Comparison of ENCODE assay signal across 27 mouse cellular contexts in genomic region chr2:135652451-135652850, GRCm38 (mm10).
"Had no signal": no experiment of that assay in that cellular context is flagged by ENCODE, and none has a peak within 500 bp of the region (broad histone marks: within the 10 kb centered on the region; RNA-seq: fewer than 3 reads in every experiment).

No protein-coding gene starts in this region.

- DNase-seq: gastrocnemius, postnatal 14 days; gastrocnemius, postnatal 36 days; heart, adult 2 months; heart, postnatal 14 days; heart, postnatal 36 days; kidney, adult 11 months; kidney, adult 2 months; kidney, adult 9 months; kidney, postnatal 14 days; kidney, postnatal 36 days; layer of hippocampus, adult 9-11 months; layer of hippocampus, postnatal 36 days; left cerebral cortex, postnatal 4 days; lung, adult 18-20 months had no signal

- H3K9ac ChIP-seq: heart, embryonic 13.5 days; heart, embryonic 15.5 days; hindbrain, embryonic 13.5 days; hindbrain, embryonic 15.5 days; kidney, embryonic 15.5 days; limb, embryonic 13.5 days; limb, embryonic 15.5 days; liver, embryonic 12.5 days; liver, embryonic 14.5 days had no signal

- H3K4me3 ChIP-seq: heart, adult 2 months; heart, embryonic 13.5 days; heart, embryonic 15.5 days; hindbrain, embryonic 13.5 days; hindbrain, embryonic 15.5 days; kidney, embryonic 15.5 days; limb, embryonic 13.5 days; limb, embryonic 15.5 days; liver, embryonic 12.5 days had no signal

- H3K9me3 ChIP-seq: heart, embryonic 13.5 days; heart, embryonic 15.5 days; hindbrain, embryonic 13.5 days; hindbrain, embryonic 15.5 days; kidney, embryonic 15.5 days; limb, embryonic 13.5 days; limb, embryonic 15.5 days; liver, embryonic 12.5 days had no signal

- H3K27me3 ChIP-seq: heart, embryonic 13.5 days; heart, embryonic 15.5 days; hindbrain, embryonic 13.5 days; hindbrain, embryonic 15.5 days; kidney, embryonic 15.5 days; limb, embryonic 13.5 days; limb, embryonic 15.5 days; liver, embryonic 12.5 days had no signal

- H3K4me1 ChIP-seq: heart, embryonic 13.5 days; heart, embryonic 15.5 days; hindbrain, embryonic 13.5 days; hindbrain, embryonic 15.5 days; kidney, embryonic 15.5 days; limb, embryonic 15.5 days; liver, embryonic 12.5 days had no signal

- ATAC-seq: hindbrain, postnatal 0 days; intestine, embryonic 16.5 days; liver, embryonic 12.5 days had no signal

- H3K4me2 ChIP-seq: heart, embryonic 11.5 days; heart, embryonic 13.5 days; heart, embryonic 15.5 days; hindbrain, embryonic 13.5 days; hindbrain, embryonic 15.5 days; kidney, embryonic 15.5 days; limb, embryonic 13.5 days; limb, embryonic 15.5 days; liver, embryonic 12.5 days had no signal

- H3K36me3 ChIP-seq: heart, embryonic 13.5 days; heart, embryonic 15.5 days; hindbrain, embryonic 13.5 days; hindbrain, embryonic 15.5 days; kidney, embryonic 15.5 days; limb, embryonic 13.5 days; limb, embryonic 15.5 days; liver, embryonic 12.5 days had no signal

- H3K27ac ChIP-seq: heart, adult 2 months; heart, embryonic 13.5 days; heart, embryonic 15.5 days; hindbrain, embryonic 13.5 days; hindbrain, embryonic 15.5 days; hindbrain, postnatal 0 days; kidney, embryonic 15.5 days; kidney, postnatal 0 days; limb, embryonic 13.5 days; limb, embryonic 15.5 days; liver, embryonic 12.5 days; liver, embryonic 14.5 days had no signal
